Comparison of ENCODE assay signal across 9 mouse cellular contexts in genomic region chr11:54058643-54059042, GRCm38 (mm10). TPM values are rescaled to one million over a fixed set of nuclear protein-coding genes. Genes with fewer than 3 reads are reported as not detected.
DNase-seq lines count a peak whose midpoint lies in the region; ATAC-seq and TF ChIP-seq lines count a peak whose summit lies in the region.
"Had no signal": no experiment of that assay in that cellular context is flagged by ENCODE, and none has a peak within 500 bp of the region (broad histone marks: within the 10 kb centered on the region; RNA-seq: fewer than 3 reads in every experiment).

No protein-coding gene starts in this region.

- no peak for TF ChIP-seq CTCF in midbrain, postnatal 0 days (IDR thresholded peaks at IDR 0.05)

- H3K27ac ChIP-seq in hindbrain, embryonic 11.5 days (ENCODE audit: low read depth, low read length), result peak overlapping the region; percentile 47
- peak overlapping the region; percentile 51; the same call in 1 of the 2 replicates for H3K27ac ChIP-seq in midbrain, postnatal 0 days (ENCODE audit: low read depth, low read length)

- no peak overlapping the region for H3K9ac ChIP-seq in hindbrain, embryonic 11.5 days (ENCODE audit: low read depth, low read length)
- H3K9ac ChIP-seq in midbrain, postnatal 0 days (replicated peaks; ENCODE audit: low read length, poor library complexity, severe bottlenecking), result no peak overlapping the region

- no peak overlapping the region for H3K4me3 ChIP-seq in hindbrain, embryonic 11.5 days (ENCODE audit: low read depth, low read length)
- no peak overlapping the region for H3K4me3 ChIP-seq in midbrain, postnatal 0 days (ENCODE audit: low read depth, low read length)

- H3K4me1 ChIP-seq in hindbrain, embryonic 11.5 days (replicated peaks; ENCODE audit: control insufficient read depth, insufficient read depth, low read length), result peaks cover 13% of the 10 kb centered on the region
- H3K4me1 ChIP-seq in midbrain, postnatal 0 days (ENCODE audit: insufficient read depth, low read length), result no peaks in the 10 kb centered on the region; the same call in 1 of the 2 replicates

- peak; percentile 45 for DNase-seq in layer of hippocampus, adult 11-12 months (ENCODE audit: low spot score)
- no peak for DNase-seq in layer of hippocampus, adult 8-10 months (ENCODE audit: low spot score in 2 of 2)
- DNase-seq in cerebellum, postnatal 14 days, result peak; percentile 53 to 64
- DNase-seq in hindbrain, embryonic 11.5 days (ENCODE audit: low spot score), result peak; percentile 38
- DNase-seq in midbrain, postnatal 0 days (ENCODE audit: low spot score), result peak; percentile 68
- no peak for DNase-seq in left cerebral cortex, adult 8-10 months (ENCODE audit: low spot score in 2 of 2)
- DNase-seq in adrenal gland, postnatal 25 days, result no peak
- no peak for DNase-seq in spleen, adult 18-20 months

- no peaks in the 10 kb centered on the region for H3K27me3 ChIP-seq in hindbrain, embryonic 11.5 days (ENCODE audit: control insufficient read depth, insufficient read depth, low read length)
- no peaks in the 10 kb centered on the region for H3K27me3 ChIP-seq in midbrain, postnatal 0 days (ENCODE audit: insufficient read depth, low read length)

- no peak overlapping the region for H3K4me2 ChIP-seq in hindbrain, embryonic 11.5 days (replicated peaks; ENCODE audit: low read depth, low read length)
- H3K4me2 ChIP-seq in midbrain, postnatal 0 days (ENCODE audit: low read depth, low read length, poor library complexity, severe bottlenecking), result no peak overlapping the region

- no peaks in the 10 kb centered on the region for H3K36me3 ChIP-seq in hindbrain, embryonic 11.5 days (ENCODE audit: control insufficient read depth, insufficient read depth, low read length)
- no peaks in the 10 kb centered on the region for H3K36me3 ChIP-seq in midbrain, postnatal 0 days (ENCODE audit: insufficient read depth, low read length)

- WGBS in hindbrain, embryonic 11.5 days, result 12% methylated on average over 6 of the region's 6 CpGs
- 22% methylated on average over 6 of the region's 6 CpGs for WGBS in midbrain, postnatal 0 days

- H3K9me3 ChIP-seq in hindbrain, embryonic 11.5 days (ENCODE audit: control insufficient read depth, low read length), result no peaks in the 10 kb centered on the region
- H3K9me3 ChIP-seq in midbrain, postnatal 0 days (ENCODE audit: low read length), result no peaks in the 10 kb centered on the region

- ATAC-seq in hindbrain, embryonic 11.5 days (ENCODE audit: low FRiP score), result no peak
- peak; percentile 55; the same call in 1 of the 2 replicates for ATAC-seq in midbrain, postnatal 0 days (ENCODE audit: low FRiP score)

RNA-seq across cellular contexts. Expression of gene Pdlim4, which starts 10.2 kb away (rescaled TPM):
- 10 to 100 TPM; 16.4 to 25.2 (median 21.2) TPM for total RNA-seq in layer of hippocampus, adult 8-10 months (2022)
- polyA plus RNA-seq in hindbrain, embryonic 11.5 days (2014; fragmentation: Nextera tagmentation; extraction: Ambion mirVana), result 46.4 and 49.3 TPM in 2 replicates
- total RNA-seq in midbrain, postnatal 0 days (2014; rRNA removed), result 19.5 and 31.7 TPM in 2 replicates
- 32.8 and 35.1 TPM in 2 replicates for polyA plus RNA-seq in midbrain, postnatal 0 days (2015; fragmentation: Nextera tagmentation; extraction: Ambion mirVana)
- 10 to 100 TPM; 13.9 to 20.5 (median 15.7) TPM for total RNA-seq in left cerebral cortex, adult 8-10 months (2022)
- 20.6 and 37.9 TPM in 2 replicates for total RNA-seq in adrenal gland, postnatal 25 days (2021)

RNA-seq across cellular contexts. Expression of gene Slc22a4, which starts 30.8 kb away (rescaled TPM):
- total RNA-seq in layer of hippocampus, adult 8-10 months (2022), result 10 to 100 TPM in 1 of 4 experiments, 1 to 10 TPM in 3; 7.8 to 14.1 (median 8.4) TPM
- polyA plus RNA-seq in hindbrain, embryonic 11.5 days (2014; fragmentation: Nextera tagmentation; extraction: Ambion mirVana), result 1.2 and 1.6 TPM in 2 replicates
- 6.2 and 8.3 TPM in 2 replicates for total RNA-seq in midbrain, postnatal 0 days (2014; rRNA removed)
- 7.8 and 8.7 TPM in 2 replicates for polyA plus RNA-seq in midbrain, postnatal 0 days (2015; fragmentation: Nextera tagmentation; extraction: Ambion mirVana)
- 1 to 10 TPM; 5.4 to 8.6 (median 6.9) TPM for total RNA-seq in left cerebral cortex, adult 8-10 months (2022)
- total RNA-seq in adrenal gland, postnatal 25 days (2021), result 8.0 and 8.5 TPM in 2 replicates

RNA-seq across cellular contexts. Expression of gene P4ha2, which starts 41.3 kb away (rescaled TPM):
- total RNA-seq in layer of hippocampus, adult 8-10 months (2022), result 10 to 100 TPM; 24.3 to 30.8 (median 26.7) TPM
- 18.2 and 20.3 TPM in 2 replicates for polyA plus RNA-seq in hindbrain, embryonic 11.5 days (2014; fragmentation: Nextera tagmentation; extraction: Ambion mirVana)
- 8.9 and 16.4 TPM in 2 replicates for total RNA-seq in midbrain, postnatal 0 days (2014; rRNA removed)
- 8.6 and 8.7 TPM in 2 replicates for polyA plus RNA-seq in midbrain, postnatal 0 days (2015; fragmentation: Nextera tagmentation; extraction: Ambion mirVana)
- total RNA-seq in left cerebral cortex, adult 8-10 months (2022), result 10 to 100 TPM; 18.1 to 22.4 (median 20.0) TPM
- 30.0 and 36.7 TPM in 2 replicates for total RNA-seq in adrenal gland, postnatal 25 days (2021)
- total RNA-seq: neutrophil, adult 5-6 weeks had no signal

Comparison
In these comparisons a context has a peak if more than half of its experiments do, and no peak if none do; other contexts are left out.
1. DNase-seq: peak in layer of hippocampus, adult 11-12 months (single experiment), cerebellum, postnatal 14 days (2 of 2), hindbrain, embryonic 11.5 days (single experiment) and midbrain, postnatal 0 days (single experiment); none in layer of hippocampus, adult 8-10 months (0 of 2), left cerebral cortex, adult 8-10 months (0 of 2), adrenal gland, postnatal 25 days (single experiment) and spleen, adult 18-20 months (0 of 2).